Mouse (Mus musculus) fat pad, adult 2 months (tissue): Measurements from ENCODE around the gene Baz1a.
"Not testable (repeated sequence)": the region's sequence is repeated elsewhere in the genome, so short reads cannot be mapped to it uniquely, and the experiment has no call there.

Experiments used
- DNase-seq: peaks from one replicate; pipeline ENCODE4 v3.0.0-alpha.2; 2011; ENCODE audit warnings: low read depth, low spot score; ENCODE audit errors: extremely low read depth

Gene Baz1a

GRCm38 (mm10) chr12:54982935-54983715 is 31.0 kb downstream of the Baz1a start:
- DNase-seq: peak; percentile 70

DNA sequence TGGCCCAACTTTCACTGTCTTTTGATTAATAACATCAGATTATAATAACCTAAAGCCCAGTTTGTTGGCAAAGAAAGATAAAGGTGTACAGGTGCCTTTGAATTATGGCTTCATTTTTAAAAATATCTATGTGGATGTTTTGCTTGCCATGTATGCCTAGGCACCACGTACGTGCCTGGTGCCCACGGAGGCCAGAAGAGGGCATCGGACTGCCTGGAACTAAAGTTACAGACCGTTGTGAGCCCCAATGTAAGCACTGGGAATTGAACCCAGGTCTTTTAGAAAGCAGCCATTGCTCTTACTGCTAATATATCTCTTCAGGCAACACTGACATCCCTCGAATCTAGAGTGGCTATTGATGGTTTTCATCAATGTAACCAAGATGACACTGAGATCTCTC is 32.2 kb downstream of the Baz1a start:
- no peak for DNase-seq

GRCm38 (mm10) chr12:54980939-54981338 is 33.2 kb downstream of the Baz1a start:
- no peak for DNase-seq

DNA sequence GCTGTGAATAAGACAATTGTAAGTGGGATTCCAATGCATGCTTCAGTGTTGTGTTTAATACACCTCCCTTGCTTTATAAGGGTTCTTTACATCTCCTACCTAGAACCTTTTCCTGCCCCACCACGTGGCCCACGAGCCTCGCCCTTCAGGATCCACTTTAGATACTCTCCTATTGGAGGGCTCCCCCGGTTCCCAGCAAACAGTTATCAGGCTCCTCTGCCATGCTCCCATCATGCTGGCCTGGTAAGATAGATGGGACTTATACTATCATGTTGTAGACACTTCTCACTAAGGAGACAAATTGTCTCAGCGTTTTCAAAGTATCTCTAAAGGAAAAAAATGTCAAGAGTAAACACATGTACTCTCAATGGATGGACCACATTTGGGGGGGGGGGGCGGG is 33.6 kb downstream of the Baz1a start:
- no peak for DNase-seq

- DNase-seq: no peak
Measured at GRCm38 (mm10) chr12:54969033-54969432, 45.1 kb downstream of the Baz1a start.

- no peak for DNase-seq
Measured at GRCm38 (mm10) chr12:54965532-54966160, 48.5 kb downstream of the Baz1a start.

DNA sequence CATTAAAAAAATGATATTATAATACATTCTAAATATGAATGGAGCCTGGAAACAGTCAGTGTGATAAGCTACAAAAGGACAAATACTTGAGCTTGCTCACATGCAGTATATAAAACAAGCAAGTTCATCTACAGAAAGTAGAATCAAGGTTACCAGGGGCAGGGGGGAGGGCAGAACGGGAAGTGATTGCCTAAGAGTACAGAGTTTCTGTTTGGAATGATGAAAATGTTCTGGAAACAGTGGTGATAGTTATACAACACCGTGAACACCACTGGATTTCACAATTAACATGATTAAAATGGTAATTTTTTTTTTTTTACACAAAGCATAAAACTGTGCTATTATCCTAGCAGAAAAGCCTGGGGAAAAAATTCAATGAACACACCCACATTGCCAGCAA is 54.6 kb downstream of the Baz1a start:
- DNase-seq: peak; percentile 18

- no peak for DNase-seq
Measured at GRCm38 (mm10) chr12:54956974-54957373, 57.2 kb downstream of the Baz1a start.

DNA sequence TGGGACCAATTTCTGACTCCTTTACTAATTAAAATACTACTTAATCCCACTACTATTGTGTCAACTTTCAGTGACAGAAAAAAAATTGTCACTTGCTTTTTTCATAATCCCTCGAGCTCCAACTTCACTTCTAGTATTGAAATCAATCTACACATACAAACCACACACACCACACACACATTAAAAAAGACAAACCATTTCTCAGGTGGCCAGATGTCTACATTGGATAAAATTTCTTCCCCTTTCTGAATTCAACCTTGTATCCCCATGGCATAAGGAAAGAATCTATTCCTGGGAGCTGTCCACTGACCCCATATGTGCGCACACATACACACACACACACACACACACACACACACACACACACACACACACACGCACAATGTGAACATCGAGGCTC is 57.7 kb downstream of the Baz1a start:
- no peak for DNase-seq

DNA sequence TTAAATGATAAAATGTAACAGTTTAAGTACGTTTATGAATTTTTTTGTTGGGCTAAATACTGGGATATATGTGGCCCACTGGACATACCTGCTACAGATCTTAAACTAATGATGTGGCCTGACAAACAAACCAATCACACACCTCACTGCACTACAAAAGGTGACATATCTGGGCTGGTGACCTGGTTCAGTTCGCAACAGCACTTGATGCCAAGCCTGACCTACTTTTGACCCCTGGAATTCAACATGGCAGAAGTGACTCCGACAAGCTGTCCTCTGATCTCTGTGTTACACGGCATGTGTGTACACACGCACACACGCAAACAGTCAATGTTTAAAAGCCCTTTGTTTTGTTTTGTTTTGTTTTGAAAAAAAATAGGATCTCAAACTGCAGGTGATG is 68.0 kb downstream of the Baz1a start:
- DNase-seq: no peak

DNA sequence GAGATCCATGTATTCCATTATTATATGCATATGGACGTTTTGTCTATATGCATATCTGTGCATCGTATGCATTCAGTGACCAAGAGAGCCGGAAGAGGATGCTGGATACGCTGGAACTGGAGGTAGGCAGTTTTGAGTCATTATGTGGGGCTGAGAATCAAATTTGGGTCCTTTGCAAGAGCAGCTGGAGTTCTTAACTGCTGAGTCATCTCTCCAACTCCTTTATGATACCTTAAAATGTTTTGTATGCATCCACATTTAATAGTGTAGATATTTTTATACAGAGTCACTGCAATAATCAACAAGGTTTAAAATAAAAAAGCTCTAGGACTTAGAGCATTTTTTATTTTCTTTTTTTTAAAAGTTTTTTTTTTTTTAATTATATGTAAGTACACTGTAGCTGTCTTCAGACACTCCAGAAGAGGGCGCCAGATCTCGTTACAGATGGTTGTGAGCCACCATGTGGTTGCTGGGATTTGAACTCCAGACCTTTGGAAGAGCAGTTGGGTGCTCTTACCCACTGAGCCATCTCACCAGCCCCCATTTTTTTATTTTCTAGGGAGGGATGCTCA is 71.5 kb downstream of the Baz1a start:
- not testable (repeated sequence) for DNase-seq

DNA sequence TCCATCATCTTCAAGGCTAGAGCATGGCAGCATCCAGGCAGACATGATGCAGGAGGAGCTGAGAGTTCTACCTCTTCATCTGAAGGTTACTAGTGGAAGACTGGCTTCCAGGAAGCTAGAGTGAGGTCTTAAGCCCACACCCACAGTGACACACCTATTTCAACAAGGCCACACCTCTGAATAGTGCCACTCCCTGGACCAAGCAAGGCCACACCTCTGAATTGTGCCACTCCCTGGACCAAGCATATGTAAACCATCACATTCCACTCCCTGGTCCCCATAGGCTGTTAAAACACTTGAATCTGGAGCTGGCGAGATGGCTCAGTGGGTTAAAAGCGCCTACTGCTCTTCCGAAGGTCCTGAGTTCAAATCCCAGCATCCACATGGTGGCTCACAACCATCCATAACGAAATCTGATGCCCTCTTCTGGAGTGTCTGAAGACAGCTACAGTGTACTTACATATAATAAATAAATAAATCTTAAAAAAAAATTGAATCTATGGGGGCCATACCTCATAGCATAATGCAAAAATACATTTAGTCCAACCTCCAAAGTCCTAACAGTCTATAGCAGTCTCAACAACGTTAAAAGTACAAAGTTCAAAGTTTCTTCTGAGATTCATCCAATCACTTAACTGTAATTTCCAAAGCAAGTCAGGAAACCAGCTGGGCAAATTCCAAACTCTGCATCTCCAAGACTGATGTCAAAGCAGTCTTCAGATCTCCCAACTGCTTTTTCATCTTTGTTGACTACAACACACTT is 76.4 kb downstream of the Baz1a start:
- not testable (repeated sequence) for DNase-seq

DNA sequence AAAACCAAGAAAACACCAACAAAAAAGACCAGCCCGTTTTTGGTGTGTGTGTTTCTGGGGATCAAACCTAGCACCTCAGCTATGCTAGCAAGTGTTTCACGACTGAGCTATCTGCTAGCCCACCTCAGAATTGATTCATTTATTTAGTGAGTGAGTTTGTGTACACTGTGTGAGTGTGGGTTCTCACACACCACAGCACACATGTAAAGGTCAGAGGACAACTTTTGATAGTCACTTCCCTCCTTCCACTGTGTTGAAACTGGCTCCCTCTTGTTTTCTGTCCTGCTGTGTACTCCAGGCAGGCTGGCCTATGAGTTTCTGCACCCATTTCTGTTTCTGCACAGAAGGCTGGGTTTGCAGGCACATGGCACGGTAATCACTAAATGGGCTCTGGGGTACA is 103.8 kb downstream of the Baz1a start:
- no peak for DNase-seq

GRCm38 (mm10) chr12:54892559-54892958 is 121.6 kb downstream of the Baz1a start:
- DNase-seq: not testable (repeated sequence)

DNA sequence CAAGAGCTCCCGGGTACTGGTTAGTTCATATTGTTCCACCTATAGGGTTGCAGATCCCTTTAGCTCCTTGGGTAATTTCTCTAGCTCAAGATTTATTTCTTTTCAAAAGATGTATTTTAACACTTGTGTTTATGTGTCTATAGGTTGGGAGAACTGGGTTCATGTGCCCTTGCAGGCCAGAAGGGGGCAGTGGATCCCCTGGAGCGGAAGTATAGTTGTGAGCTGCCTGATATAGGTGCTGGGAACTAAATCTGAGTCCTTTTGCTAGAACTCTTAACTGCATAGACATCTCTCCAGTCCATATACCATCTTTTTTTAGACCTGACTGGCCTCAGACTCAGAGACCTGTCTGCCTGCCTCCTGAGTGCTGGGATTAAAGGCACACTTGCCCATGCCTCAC is 123.7 kb downstream of the Baz1a start:
- no peak for DNase-seq

- no peak for DNase-seq
Measured at GRCm38 (mm10) chr12:54887580-54888127, 126.5 kb downstream of the Baz1a start.

- no peak for DNase-seq
Measured at GRCm38 (mm10) chr12:54879630-54880029, 134.5 kb downstream of the Baz1a start.

DNA sequence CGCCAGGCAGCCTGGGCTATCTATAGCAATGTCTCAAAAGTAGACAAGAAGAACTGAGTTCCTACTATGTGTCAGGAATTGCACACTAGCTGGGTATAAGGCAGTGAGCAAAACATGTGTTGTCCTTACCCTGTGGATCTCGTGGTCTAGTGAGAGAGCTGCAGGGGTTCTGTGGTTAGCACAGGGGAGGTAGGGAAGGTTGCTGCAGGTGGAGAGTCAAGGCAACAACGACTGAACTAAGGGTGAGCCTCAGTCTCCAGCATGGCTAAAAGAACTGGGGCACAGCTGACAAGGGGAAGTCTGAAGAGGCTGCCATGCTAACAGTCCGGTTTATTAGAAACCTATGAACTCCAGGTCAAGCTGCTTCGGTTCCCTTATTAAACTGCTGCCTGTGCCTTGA is 134.9 kb downstream of the Baz1a start:
- DNase-seq: no peak

DNA sequence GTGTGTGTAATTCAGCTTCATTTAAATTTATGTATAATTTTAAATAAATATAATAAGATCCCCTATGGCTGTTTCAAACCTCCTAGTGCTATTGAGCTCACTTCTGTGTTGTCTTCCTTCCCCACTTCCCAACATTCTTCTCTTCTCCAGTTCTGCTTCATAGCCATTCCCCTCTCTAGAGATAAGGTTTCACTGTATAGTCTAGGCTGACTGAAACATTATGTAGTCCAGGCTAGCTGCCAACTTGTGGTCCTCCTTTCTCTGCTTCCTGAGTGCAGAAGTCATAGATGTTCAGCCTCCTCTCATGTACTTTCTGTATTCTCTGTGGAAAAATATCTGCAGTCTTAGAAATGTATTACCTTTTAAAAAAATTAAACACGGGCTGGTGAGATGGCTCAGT is 136.3 kb downstream of the Baz1a start:
- DNase-seq: no peak

DNA sequence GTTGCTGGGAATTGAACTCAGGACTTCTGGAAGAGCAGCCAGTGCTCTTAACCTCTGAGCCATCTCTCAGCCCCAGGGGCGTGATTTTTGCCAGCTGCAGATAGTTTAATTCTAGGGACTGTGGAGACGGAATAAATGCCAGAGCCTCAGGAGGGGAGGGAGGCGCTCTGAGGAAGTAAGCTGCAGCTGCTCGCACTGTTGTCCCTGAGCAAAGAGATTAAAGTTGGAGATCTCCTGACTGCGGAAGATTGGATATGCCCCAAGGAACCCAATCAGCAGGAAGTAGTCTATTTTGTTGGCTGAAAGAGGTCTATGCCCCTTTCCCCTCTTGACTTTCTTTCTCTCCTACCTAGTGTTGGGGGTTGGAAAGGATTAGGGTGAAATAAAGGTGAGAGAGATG is 137.3 kb downstream of the Baz1a start:
- DNase-seq: no peak

DNA sequence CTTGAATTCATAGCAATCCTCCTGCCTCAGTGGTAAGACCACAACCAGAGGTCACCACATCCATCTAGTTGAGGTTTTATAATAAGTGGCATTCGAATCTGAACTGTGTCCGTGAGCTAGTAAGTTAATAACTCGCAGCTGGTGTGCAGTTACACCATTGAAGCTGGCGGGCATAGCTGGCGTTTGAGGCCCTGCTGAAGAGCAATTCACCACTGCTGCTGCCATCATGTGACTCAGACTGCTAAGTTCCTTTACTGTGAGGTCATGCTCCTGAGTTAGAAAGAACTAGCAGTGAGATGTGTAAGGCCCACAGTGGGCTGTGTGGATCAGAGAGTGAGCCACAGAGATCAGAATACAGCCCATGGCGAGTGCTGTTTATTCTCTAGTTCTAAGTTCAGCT is 139.4 kb downstream of the Baz1a start:
- no peak for DNase-seq
